ENCODE assay signal across 12 mouse cellular contexts in the genomic region with DNA sequence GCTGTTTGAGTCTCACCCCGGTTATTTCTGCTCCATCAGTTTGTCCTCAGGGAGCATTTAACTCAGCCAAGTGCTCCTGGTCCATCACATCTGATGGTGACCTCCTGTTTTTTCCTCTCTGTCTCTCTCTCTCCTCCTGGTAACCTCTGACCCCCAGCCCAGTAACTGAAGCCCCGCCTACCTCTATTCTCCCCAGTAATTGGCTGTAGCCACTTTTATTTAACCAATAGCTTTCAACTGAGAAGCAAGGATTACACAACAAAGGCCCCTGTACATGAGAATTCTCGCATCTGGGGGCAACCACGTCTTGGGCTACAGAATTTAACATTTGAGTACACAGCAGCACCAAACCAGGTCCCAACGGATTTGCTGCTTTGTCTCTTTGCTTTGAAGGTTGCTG.
"Had no signal": no experiment of that assay in that cellular context is flagged by ENCODE, and none has a peak within 500 bp of the region (broad histone marks: within the 10 kb centered on the region; RNA-seq: fewer than 3 reads in every experiment).

No protein-coding gene starts in this region.

- H3K4me2 ChIP-seq: limb, embryonic 15.5 days; liver, embryonic 13.5 days; midbrain, embryonic 15.5 days; neural tube, embryonic 13.5 days had no signal

- H3K9me3 ChIP-seq: limb, embryonic 15.5 days; liver, embryonic 13.5 days; midbrain, embryonic 15.5 days; neural tube, embryonic 13.5 days had no signal

- H3K4me1 ChIP-seq: liver, embryonic 13.5 days; midbrain, embryonic 15.5 days; neural tube, embryonic 13.5 days had no signal

- H3K27ac ChIP-seq: limb, embryonic 15.5 days; liver, embryonic 13.5 days; midbrain, embryonic 15.5 days; neural tube, embryonic 13.5 days had no signal

- DNase-seq: kidney, adult 8-10 months; kidney, postnatal 25 days; liver, embryonic 13.5 days; lung, adult 18-20 months; right cerebral cortex, postnatal 25 days; thymus, adult 18-20 months; thymus, postnatal 25 days had no signal

- H3K9ac ChIP-seq: limb, embryonic 15.5 days; liver, embryonic 13.5 days; midbrain, embryonic 15.5 days; neural tube, embryonic 13.5 days had no signal

- ATAC-seq: inflammation-experienced regulatory T-cells, adult 6 months; intestine, postnatal 0 days; midbrain, embryonic 15.5 days had no signal

- H3K4me3 ChIP-seq: limb, embryonic 15.5 days; liver, embryonic 13.5 days; midbrain, embryonic 15.5 days; neural tube, embryonic 13.5 days had no signal

- H3K27me3 ChIP-seq: limb, embryonic 15.5 days; liver, embryonic 13.5 days; midbrain, embryonic 15.5 days; neural tube, embryonic 13.5 days had no signal

- H3K36me3 ChIP-seq: liver, embryonic 13.5 days; midbrain, embryonic 15.5 days had no signal
